Mouse (Mus musculus) kidney, adult 2 months (tissue): ENCODE results near the gene Psmc3. TPM values are rescaled to one million over a fixed set of nuclear protein-coding genes. Genes with fewer than 3 reads are reported as not detected.
A peak's percentile ranks its signal among the peaks of the same experiment; 100 is the strongest.
"Not testable (repeated sequence)": the region's sequence is repeated elsewhere in the genome, so short reads cannot be mapped to it uniquely, and the experiment has no call there.

Source experiments
- DNase-seq: peaks from one replicate; pipeline ENCODE4 v3.0.0; 2021
- H3K27ac ChIP-seq: fragments of 200-500 bp; 2 replicates; pipeline ENCODE4 v1.5.1; 2012; ENCODE audit warnings: low read depth, low read length, control low read depth, inconsistent platforms; ENCODE audit not compliant: insufficient read depth
- H3K27me3 ChIP-seq: fragments of 200-500 bp; replicated peaks from 2 replicates; pipeline ENCODE4 v1.6.1; 2012; ENCODE audit warnings: mild to moderate bottlenecking, moderate library complexity, low read length, inconsistent platforms; ENCODE audit not compliant: control insufficient read depth, insufficient read depth
- H3K36me3 ChIP-seq: fragments of 200-500 bp; 2 replicates; pipeline ENCODE4 v1.6.1; 2012; ENCODE audit warnings: mild to moderate bottlenecking, moderate library complexity, low read length, inconsistent platforms; ENCODE audit not compliant: control insufficient read depth, insufficient read depth
- H3K4me1 ChIP-seq: fragments of 200-500 bp; 2 replicates; pipeline ENCODE4 v1.6.1; 2011; ENCODE audit warnings: low read length; ENCODE audit not compliant: control insufficient read depth, insufficient read depth
- H3K4me3 ChIP-seq: fragments of 200-500 bp; 2 replicates; pipeline ENCODE4 v1.5.1; 2011; ENCODE audit warnings: mild to moderate bottlenecking, low read depth, low read length, control low read depth; ENCODE audit not compliant: insufficient read depth
- CTCF ChIP-seq: fragments of 200-500 bp; conservative IDR thresholded peaks from 2 replicates; pipeline ENCODE4 v1.5.1; 2011; ENCODE audit warnings: low read depth, mild to moderate bottlenecking, control low read depth, low read length, moderate library complexity, mixed read lengths; ENCODE audit not compliant: insufficient read depth, insufficient read length
- POLR2A ChIP-seq: fragments of 200-500 bp; IDR thresholded peaks from one replicate; pipeline ENCODE4 v1.6.1; 2011; ENCODE audit warnings: low read depth, low read length, control low read depth
- WGBS: fragments of 180-500 bp; shearing (Covaris S2); methylation state at CpG from one replicate; pipeline ENCODE4 v1.1.7; 2018; 5-methylcytosine and 5-hydroxymethylcytosine counted together
- polyA plus RNA-seq: library from polyadenylated mRNA; depleted of rRNA; stranded (reverse); fragments of >200 nt; gene quantifications from 2 replicates; pipeline ENCODE4 v1.2.3, GENCODE M21; 2012

The Psmc3 gene
- polyA plus RNA-seq, 1 experiment: 127 TPM

DNA sequence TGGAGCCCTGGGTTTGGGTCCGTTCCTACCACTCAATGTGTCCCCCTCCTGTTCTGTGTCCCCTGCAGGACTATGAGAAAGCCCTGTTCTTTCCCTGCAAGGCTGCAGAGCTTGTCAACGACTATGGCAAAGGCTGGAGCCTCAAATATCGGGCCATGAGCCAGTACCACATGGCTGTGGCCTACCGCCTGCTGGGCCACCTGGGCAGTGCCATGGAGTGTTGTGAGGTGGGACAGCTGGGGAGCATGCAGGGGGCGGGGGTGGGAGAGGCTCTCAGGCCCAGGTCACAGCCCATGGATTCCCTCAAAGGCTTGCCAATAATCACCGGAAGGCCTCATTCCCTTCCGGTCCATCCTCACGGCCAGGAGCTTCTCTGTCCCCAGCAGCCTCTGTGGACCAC is 12.0 kb upstream of the Psmc3 start:
- TF ChIP-seq CTCF (no peak), POLR2A (no peak)
- H3K27me3 ChIP-seq: no peaks in the 10 kb centered on the region
- H3K36me3 ChIP-seq: no peaks in the 10 kb centered on the region
- no peak for DNase-seq
- WGBS: 83% methylated on average over 8 of the region's 8 CpGs
- H3K27ac ChIP-seq: no peak overlapping the region
- no peak overlapping the region for H3K4me3 ChIP-seq
- no peaks in the 10 kb centered on the region for H3K4me1 ChIP-seq

DNA sequence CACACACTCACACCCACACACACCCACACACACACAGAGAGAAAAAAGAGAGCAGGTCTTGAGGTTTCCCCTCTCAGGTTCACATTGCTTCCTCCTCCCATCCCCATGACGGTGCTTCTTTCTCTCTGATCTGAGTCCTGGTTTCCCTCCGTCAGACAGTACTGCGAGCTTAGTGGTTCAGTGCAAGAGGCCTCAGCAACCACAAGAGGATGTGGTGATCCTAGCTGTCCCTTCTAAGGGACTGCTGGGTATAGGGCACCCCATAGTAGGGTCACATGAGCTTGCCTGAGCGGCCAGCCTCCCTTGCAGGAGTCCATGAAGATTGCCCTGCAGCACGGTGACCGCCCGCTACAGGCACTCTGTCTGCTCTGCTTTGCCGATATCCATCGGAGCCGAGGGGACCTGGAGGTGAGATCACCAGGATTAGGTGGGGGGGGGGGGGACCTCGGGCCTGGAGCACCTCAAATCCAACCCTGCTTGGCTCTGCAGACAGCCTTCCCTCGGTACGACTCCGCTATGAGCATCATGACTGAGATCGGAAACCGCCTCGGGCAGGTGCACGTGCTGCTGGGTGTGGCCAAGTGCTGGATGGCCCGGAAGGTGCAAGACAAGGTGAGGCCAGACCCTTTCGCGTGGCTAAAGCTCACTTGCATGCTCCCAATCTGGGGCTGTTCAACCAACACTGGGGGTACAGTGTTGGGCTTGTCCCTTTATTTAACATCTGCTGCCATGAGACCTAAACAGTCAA is 11.0 kb upstream of the Psmc3 start:
- 59% methylated on average over 21 of the region's 21 CpGs for WGBS
- peaks cover 4% of the 10 kb centered on the region; the same call in 1 of the 2 replicates for H3K4me1 ChIP-seq
- no peak overlapping the region for H3K27ac ChIP-seq
- no peaks in the 10 kb centered on the region for H3K36me3 ChIP-seq
- no peak for DNase-seq
- H3K4me3 ChIP-seq: no peak overlapping the region
- no peaks in the 10 kb centered on the region for H3K27me3 ChIP-seq
- TF ChIP-seq POLR2A (no peak), CTCF (no peak)

DNA sequence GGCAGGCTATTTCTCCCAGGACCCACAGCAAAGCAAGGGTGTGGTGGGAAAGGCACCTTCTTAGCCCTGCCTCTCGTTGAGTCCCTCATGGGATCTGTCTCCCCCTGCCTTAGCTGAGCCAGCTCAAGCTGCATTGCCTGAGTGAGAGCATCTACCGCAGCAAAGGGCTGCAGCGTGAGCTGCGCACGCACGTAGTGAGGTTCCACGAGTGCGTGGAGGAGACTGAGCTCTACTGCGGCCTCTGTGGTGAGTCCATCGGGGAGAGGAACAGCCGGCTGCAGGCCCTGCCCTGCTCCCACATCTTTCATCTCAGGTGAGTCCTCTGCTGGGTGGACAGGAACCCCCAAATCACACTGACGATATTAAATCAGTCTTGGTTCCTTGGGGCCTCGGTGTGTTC is 9.1 kb upstream of the Psmc3 start:
- TF ChIP-seq CTCF (no peak), POLR2A (no peak)
- no peaks in the 10 kb centered on the region for H3K36me3 ChIP-seq
- H3K27me3 ChIP-seq: no peaks in the 10 kb centered on the region
- H3K27ac ChIP-seq: no peak overlapping the region
- no peak overlapping the region for H3K4me3 ChIP-seq
- H3K4me1 ChIP-seq: peaks cover 4% of the 10 kb centered on the region; the same call in 1 of the 2 replicates
- 79% methylated on average over 13 of the region's 13 CpGs for WGBS
- DNase-seq: no peak

DNA sequence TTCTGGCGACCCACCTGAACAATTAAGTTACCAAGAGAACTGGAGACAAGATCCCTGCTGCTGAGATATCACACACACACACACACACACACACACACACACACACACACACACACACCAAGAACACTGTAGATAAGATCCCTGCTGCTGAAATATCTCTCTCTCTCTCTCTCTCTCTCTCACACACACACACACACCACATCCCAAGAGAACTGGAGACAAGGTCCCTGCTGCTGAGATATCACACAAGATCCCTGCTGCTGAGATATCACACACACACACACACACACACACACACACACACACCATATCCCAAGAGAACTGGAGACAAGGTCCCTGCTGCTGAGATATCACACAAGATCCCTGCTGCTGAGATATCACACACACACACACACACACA is 8.0 kb upstream of the Psmc3 start:
- WGBS: 100% methylated on average over 1 of the region's 1 CpGs
- not testable (repeated sequence) for H3K27me3 ChIP-seq, H3K4me3 ChIP-seq, H3K4me1 ChIP-seq, DNase-seq, H3K27ac ChIP-seq, H3K36me3 ChIP-seq

DNA sequence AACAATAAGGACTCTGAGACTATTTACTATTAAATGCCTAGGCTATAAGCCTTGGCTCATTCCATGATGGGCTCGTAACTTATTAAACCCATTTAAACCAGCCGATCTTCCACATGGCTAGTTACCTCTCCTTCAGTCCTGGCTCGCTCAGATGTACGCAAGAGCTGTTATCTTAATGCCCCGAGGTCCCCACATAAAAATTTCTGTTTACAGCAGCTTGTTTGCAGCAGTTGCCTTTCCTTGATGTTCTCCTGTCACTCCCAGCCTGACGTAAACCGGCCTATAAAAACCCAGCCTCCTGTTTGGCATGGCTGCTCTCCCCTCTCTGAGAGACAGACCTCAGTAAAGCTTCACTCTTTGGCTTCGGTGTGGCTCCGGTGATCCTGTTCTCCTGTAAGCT is 6.5 kb upstream of the Psmc3 start:
- Histone ChIP-seq H3K27ac (no peak overlapping the region; the same call in 1 of the 2 replicates), H3K36me3 (no peaks in the 10 kb centered on the region), H3K27me3 (no peaks in the 10 kb centered on the region), H3K4me1 (peaks cover 4% of the 10 kb centered on the region; the same call in 1 of the 2 replicates), H3K4me3 (no peak overlapping the region)
- DNase-seq: peak; percentile 72
- WGBS: 29% methylated on average over 9 of the region's 9 CpGs
- TF ChIP-seq CTCF (no peak), POLR2A (no peak)

DNA sequence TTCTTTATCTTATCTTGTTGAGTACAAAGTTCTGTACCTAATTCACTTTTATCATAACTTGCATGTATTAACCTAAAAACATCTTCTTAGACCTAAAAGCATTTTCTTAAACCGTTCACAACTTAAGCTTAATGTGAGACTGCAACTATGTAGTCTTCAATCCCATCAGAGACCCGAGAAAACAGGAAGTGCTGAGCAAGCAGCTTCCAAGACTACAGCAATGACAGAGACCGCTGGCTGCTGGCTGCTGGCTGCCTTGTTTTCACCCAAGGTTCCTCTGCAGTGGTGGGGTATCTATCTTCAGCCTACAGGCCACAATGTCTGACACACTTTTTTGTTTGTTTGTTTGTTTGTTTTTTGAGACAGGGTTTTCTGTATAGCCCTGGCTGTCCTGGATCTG is 1.9 kb upstream of the Psmc3 start:
- H3K36me3 ChIP-seq: peaks cover 3% of the 10 kb centered on the region; the same call in 1 of the 2 replicates
- H3K4me3 ChIP-seq: no peak overlapping the region
- no peaks in the 10 kb centered on the region for H3K27me3 ChIP-seq
- no peak for DNase-seq
- TF ChIP-seq CTCF: no peak
- no peak for TF ChIP-seq POLR2A
- WGBS: 52% methylated on average over 3 of the region's 3 CpGs
- no peak overlapping the region for H3K27ac ChIP-seq
- peaks cover 9% of the 10 kb centered on the region for H3K4me1 ChIP-seq

DNA sequence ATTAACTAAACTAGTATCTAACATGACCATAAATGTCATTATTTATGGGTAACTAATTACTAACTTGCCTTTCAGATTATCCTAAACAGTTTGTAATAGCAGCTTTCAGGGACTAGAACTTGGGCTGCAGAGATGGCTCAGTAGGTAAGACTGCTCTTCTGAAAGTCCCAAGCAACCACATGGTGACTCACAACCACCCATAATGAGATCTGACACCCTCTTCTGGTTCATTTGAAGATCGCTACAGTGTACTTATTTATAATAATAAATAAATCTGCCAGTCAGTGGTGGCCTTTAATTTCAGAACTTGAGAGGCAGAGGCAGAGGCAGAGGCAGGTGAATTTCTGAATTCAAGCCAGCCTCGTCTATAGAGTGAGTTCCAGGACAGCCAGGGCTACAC is 1.1 kb upstream of the Psmc3 start:
- Histone ChIP-seq H3K36me3 (peaks cover 3% of the 10 kb centered on the region; the same call in 1 of the 2 replicates), H3K27me3 (no peaks in the 10 kb centered on the region), H3K4me3 (no peak overlapping the region), H3K4me1 (peaks cover 5% of the 10 kb centered on the region), H3K27ac (no peak overlapping the region)
- no peak for TF ChIP-seq POLR2A
- TF ChIP-seq CTCF: no peak
- WGBS: 33% methylated on average over 2 of the region's 2 CpGs
- DNase-seq: no peak
